Mouse (Mus musculus): ENCODE measurements around the gene Arid1b.

GRCm38 (mm10) chr17:5277137-5277871, 283.2 kb downstream of the Arid1b start:
- no peak for TF ChIP-seq POU5F1 (IDR thresholded peaks at IDR 0.05; ENCODE audit: borderline replicate concordance, low read length)
- no peak for TF ChIP-seq CTCF (conservative IDR thresholded peaks at IDR 0.05; ENCODE audit: low read length)

All from E14TG2a.4 (cell line).